Mouse (Mus musculus) retina, postnatal 7 days (tissue): Measurements from ENCODE around the gene Fpr2.
"Not testable (repeated sequence)": the region's sequence is repeated elsewhere in the genome, so short reads cannot be mapped to it uniquely, and the experiment has no call there.

Experiments
- DNase-seq: peaks from one replicate; pipeline ENCODE4 v3.0.0-alpha.2; 2012; ENCODE audit warnings: low read depth, low spot score

Fpr2 gene

DNA sequence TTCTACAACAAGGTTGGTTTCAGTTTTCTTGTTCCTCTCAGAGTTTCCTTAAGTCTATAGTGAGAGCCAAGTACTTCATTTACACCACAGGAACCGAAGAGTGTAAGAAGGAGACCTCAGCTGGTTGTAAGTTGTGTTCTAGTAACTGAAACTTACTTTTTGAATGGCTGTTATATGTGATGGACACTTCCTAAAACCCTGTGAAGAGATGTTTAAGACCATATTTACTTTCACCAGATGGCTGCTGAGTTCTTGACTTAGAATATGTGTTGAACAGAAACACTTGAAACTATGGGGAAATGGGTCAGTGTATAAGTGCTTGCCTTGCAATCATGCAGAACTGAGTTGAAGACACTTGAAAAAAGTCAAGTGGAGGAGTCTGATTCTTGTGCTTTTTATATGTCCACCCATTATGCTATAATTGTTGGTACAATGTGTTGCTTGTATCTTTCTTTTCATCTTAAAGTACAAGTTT is at the start of gene Fpr2, which contains the start of gene Fpr3:
Gene Fpr2 (plus strand): TSS at position 51 of the 475 bp plus-strand sequence.
Gene Fpr3 (plus strand): TSS at position 79 of the 475 bp plus-strand sequence.
- DNase-seq = no peak

DNA sequence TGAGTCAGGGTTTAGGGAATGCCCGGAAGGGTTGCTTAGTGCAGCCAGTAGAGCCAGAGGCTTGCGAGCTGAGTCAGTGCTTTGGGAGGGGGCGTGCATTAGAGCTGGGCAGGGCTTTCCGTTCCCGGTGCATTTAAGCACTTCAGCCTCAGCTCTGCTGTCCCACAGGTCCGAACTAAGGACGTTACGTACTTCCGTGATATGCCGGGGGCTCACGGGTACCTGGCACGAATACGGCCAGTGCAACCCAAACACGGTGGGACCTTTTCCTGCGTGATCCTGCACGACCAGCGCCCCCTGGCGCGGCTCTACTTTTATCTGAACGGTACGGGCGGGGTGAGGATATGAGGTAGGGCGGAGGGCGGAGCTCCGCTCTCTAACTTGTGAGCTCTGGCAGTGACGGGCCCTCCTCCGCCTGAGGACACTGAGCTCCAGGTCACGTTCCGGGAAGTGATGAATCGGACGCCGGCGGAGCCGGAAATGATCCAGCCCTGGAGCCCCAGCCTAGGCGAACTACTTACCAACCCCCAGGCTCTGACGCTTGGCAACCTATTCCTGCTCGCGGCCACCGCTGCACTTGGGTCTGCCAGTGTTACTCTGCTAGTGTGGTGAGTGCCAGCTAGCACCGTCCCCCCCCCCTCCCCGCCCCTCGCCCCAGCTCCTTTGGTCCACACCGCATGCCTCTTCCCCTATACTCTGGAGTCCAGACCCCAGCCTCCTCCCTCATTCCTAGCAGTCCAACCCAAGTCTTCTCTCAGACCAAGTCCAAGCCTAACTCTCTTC is 49.5 kb upstream of the Fpr2 start:
- peak; percentile 87 for DNase-seq

DNA sequence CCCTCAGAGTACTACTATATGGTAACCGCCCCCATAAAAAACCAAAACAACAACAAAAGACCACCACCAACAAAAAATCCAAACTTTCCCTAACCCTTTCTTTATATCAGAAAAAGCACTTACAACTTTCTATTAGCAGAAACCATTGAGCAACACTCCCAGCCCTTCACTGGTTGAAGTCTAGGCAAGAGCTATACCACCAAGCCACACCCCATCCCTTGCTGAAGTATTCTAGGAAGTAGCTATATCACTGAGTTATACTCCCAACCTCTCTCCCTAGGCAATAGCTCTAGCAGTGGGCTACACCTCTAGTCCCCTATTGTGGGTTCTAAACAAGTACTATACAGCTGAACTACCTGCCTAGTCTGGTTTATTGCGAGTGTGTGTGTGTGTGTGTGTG is 48.3 kb upstream of the Fpr2 start:
- no peak for DNase-seq

DNA sequence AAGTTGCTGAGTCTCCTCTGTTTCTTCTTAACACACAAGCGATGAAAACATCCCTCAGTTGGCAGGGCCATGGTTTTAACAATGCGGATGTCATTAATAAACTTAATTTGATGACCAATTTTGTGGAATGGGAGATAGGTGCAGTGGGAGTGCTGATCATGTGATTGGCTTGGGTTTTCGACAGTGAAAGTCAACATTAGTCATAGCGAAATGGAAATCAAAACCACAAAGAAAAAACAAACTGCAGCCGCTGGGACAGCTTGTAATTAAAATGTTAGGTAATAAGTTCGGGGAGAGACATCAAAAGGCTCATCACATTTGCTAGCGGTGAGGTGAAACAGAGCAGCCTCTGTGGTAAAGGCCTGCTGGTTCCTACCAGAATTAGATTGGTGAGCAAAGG is 46.8 kb upstream of the Fpr2 start:
- no peak for DNase-seq

DNA sequence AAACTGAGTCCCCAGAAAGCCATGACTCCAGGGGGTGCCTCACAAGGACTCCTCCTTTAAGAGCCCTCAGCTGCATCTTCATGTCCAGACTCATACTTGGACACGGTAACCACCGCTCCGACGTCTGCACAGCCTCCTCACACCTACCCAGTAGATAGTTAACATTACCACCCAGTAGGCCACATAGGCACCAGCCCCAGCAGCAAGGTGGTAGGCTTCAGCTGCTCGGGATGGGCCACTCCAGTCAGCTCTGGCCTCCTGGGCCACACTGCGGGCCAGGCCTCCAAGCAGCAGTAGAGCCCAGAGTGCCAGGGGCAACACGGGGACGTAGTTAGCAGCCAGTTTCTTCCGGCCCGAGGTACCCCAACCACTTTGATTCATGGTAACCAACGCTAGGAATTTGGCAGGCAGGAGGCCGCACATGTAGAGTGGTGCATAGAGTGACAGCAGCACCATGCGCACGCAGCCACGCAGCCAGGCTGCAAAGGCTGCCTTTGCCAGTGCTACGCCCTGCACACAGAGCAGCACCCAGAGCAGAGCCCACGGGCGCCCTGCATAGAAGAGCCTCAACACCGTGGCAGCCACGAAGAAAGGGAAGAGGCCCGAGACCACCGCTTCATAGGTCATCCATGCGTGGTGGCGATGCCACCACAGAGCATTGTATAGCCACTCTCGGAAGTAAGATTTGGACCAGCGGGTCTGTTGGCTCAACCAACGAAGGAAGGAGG is 43.9 kb upstream of the Fpr2 start:
- DNase-seq = no peak

DNA sequence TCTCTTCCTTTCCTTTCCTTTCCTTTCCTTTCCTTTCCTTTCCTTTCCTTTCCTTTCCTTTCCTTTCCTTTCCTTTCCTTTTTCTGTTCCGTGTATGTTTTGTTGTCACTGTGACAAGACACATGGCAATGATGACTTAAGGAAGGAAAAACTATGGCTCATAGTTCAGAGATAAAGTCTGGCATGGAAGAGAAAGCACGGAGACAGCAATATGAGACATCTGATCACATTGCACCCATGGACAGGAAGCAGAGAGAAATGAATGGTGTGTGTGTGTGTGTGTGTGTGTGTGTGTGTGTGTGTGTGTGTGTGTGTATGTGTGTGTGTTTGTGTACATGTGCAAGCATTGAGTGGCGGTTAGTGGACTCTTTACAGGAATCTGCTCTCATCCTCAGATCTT is 43.0 kb upstream of the Fpr2 start:
- not testable (repeated sequence) for DNase-seq

DNA sequence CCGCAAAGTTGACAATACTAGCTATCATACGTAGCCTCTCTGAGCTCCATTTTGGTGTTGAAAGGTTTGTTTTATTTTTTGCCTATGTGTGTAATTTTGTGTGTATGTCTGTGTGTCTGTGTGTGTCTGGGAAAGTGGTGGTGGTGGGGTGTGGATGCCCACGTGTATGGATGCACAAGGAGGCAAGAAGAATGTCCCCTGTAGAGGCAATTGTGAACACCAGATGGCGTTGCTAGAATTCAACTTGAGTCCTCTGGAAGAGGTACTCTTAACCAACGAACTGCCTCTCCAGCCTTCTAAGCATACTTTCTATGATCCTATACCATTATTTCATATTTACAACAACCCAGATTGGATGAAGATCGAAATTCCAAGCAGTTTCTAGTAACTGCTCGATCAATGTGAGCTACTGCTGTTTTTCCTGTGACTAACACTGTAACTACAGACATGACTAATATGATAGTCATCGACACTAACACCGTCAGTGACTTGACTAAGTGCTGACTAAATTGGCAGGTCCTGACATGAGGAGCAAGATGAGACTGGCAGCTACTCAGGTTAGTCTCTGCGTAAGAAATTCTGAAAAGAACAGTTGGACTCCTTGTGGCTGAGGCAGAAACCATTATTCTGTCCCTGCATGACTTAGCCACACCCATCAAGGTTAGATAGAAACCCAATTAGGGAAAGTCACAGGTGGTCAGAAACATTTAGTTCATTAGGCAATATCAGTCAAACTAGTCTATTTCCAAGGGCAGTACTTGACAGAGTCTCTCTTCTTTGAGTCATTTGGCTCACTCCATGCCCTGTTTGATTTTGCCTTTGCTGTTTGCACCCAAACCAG is 42.2 kb upstream of the Fpr2 start:
- no peak for DNase-seq

DNA sequence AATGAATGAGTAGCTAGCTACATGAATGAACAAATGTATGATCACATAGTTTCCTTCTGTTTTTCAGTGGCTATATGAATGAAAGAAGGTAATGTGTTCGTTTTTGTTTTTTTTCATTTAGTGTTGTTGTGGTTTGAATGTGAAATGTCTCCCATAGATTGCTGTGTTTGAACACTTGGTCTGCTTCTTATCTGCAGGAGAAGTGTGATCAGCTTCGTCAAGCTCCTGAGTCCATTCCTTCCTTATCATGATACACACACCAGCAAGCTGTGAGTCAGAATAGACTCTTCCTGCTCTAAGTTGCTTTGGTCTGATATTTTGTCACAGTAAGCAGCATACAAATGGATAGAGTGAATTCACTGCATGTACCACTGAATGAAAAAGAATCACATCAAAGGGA is 38.6 kb upstream of the Fpr2 start:
- no peak for DNase-seq

DNA sequence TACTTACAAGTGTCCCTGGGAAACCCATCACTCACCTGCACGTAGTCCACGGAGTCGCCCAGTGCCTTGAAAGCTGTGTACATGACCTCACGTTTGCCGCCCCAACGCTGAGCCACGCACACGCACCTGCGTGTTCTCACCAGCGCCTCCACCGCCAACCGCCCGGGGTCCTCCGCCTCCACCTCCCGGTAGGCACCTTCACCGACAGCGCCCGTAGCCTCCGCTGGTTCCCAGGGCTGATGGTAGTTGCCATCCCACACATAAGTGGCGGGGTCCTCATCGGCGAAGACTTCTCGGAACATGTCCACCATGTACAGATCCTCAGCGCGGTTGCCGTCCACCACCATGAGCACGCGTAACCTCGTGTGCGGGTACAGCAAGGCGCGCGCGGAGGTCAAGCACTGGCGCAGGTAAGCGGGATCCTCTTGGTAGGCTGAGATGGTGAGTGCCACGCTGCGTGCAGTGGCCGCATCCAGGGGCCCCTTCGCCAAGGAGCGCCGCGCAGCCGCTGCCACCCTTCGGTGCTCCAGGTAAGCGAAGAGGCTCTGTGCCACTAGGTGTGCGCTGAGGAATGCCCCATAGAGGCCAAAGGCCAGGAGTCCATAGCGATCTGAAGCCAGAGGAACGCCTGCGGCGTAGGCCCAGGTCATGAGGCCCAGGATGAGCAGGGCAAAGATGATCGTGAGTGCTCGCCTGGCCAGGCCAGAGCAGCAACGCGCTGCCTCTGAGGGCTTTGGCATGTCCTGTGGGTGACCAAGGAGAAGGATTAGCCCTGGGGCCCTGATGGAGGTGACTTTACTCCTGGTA is 37.5 kb upstream of the Fpr2 start:
- no peak for DNase-seq

DNA sequence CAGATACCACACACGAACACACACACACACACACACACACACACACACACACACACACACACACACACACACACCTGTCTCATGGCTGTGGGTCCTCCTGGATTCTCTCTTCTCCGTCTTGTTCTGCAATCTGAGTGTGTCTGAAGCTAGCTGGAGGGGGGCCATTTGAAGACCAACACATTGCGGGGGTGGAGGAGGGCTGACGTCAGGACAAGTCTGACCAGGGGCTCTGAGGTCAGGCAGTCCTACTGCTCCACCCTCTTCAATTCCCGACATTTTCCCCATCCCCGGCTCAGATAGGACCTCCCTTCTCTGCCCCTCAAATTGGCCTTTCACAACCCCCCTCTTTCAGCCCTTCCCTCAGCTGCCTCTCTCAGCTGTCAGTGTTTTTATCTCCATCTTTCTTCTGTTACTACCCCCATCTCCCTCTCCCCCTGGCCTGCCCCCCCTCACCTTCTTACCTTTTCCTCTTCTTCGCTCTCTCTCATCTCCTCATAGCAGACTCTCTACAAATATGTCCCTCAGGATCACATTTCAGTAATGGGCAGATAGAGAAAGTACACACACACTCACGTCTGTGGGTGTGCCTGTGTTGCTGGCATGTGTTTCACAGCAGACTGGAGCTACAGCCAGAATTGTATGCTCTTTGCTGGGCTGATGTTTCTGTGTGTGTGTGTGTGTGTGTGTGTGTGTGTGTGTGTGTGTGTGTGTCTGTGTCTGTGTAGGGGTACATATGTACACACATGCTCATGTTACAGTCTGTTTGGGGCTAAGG is 32.4 kb upstream of the Fpr2 start, which contains the start of gene Has1:
Gene Has1 (minus strand): TSS at position 142 of the 775 bp plus-strand sequence.
- DNase-seq = no peak

DNA sequence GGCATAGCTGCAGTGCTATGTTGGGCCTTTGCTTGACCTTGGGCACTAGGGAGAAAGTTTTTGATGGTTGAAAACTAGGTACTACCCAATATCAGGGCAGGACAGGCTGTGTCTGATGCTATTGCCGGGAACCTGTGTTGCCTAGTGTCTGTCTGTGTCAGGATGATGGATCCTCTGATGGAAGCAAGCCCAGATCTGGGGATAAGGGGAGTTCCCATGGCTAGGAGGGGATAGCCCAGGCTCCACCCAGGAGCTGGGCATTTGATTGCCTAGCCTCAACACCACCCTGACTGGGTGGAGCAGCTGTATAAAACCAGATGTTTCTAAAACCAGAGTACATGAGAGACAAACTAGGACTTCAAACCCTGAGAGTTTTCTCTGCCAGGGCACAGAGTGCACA is 31.0 kb upstream of the Fpr2 start:
- DNase-seq = no peak

DNA sequence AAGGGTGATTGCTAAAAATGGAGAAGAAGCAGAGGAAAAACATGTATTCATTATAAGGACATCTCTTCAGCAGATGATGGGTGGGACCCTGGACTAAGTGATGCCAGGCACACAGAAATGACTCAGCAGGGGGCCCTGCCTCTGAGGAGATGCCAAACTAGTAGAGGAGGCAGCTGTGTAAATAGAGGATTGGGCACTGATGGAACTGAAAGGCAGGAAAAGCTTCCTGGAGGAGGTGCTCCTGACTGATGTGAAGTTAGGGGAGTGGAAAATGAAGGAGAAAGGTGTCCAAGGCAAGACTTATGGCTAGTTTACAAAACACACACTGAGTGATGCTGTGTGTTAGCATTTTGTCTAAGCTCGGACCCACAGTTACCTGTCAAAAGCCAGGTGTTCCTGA is 30.2 kb upstream of the Fpr2 start:
- no peak for DNase-seq

DNA sequence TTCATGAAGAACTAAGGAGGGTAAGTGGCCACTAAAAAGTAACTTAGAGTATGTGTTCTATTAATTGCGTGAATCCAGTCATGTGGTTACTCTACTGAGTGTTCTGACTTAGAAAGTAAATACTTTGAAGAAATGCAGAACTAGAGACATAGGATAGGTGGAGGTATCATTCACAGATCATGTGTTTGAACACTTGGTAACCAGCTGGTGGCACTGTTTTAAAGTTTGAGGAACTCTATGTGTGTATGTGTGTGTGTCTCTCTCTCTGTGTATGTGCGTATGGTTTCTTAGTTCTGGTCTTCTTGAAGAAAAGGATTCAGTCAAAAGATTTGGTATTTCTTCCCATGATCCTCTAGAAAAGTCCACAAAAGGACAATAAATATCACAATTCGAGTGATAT is 27.5 kb upstream of the Fpr2 start:
- no peak for DNase-seq

DNA sequence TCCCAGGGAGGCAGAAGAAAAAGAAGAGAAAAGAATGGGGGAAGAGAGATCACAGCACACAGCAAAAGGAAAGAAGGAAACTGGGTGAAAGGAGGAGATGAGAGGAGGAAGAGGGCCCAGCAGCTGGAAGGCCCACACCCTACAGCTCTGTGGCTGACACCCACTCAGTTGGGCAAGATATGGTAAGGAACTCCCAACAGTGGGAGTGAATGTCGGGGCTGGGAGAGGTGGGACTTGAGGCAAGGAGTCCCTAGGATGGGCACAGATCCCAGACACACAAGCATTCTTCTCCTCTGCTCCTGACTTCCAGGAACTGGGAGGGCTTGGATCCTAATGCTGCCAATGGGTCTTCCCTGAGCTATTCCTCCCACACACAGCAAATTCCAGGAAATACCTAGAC is 25.3 kb upstream of the Fpr2 start:
- no peak for DNase-seq

DNA sequence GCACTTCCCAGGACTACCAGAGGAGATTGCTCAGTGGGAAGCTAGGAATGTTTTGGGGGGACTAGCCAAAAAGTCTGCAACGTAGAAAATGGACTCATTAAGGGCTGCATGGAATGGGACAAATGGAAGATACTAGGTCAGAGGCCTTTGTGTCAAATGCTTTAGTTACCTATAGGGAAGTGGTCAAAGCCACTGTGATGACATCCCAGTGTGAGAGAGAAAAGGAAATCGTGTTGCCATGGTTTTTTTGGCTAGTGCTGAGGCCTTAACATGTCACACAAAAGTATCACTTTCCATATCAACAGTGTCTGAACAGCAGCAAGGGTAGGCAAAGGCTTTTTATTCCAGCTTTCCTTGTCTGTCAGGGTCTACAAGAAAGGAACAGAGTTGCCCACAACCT is 22.5 kb upstream of the Fpr2 start:
- DNase-seq = no peak

DNA sequence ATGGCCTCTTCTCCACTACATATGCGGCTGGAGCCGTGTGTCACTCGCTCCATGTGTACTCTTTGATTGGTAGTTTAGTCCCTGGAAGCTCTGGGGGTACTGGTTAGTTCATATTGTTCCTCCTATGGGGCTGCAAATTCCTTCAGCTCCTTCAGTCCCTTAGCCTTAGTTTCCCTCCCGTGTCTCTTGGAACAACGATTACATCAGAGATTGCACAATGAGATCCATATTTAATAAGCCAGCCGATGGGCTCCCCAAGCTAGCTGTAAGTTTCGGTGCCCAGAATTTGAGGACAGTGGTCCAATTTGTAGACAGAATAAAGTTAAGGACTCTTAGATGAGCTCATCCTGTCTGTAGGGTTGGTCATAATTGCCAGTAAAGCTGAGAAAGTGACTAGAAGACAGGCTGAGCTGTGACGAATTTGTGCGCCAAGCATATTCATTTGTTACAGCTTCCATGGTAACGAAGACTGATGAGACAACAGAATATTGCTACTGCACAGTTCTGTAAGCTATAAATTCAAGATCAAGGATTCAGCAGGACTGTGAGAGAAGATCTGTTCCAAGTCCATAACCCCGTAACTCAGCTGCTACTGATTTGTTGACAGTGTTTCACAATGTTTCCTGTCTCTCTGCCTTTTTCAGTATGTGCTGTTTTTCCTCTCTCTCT is 20.7 kb upstream of the Fpr2 start:
- no peak for DNase-seq

DNA sequence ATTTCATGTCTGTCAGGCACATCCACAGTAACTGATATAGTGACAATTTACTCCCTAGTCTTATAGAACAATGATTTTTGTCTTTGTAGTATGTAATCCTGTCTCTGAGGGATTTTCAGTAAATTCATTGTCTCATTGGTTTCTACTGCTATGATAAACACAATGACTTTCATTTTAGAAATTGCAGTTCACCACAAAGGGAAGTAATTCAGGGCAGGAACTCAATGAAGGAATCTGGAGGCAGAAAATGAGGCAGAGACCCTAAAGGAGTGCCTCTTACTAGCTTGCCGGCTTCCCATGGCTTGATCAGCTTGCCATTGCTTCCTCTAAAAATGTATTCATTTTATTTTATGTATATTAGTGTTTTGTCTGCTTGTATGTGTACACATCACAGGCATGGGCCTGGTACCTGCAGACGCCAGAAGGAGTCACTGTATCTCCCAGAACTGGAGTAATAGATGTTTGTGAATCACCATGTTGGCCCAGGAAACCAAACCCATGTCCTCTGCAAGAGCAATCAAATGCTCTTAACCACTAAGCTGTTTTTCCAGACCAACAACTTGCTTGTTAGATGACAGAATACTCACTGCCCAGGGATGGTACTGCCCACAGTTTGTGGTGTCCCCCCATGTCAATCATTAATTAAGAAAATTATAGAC is 16.6 kb upstream of the Fpr2 start:
- DNase-seq = no peak

DNA sequence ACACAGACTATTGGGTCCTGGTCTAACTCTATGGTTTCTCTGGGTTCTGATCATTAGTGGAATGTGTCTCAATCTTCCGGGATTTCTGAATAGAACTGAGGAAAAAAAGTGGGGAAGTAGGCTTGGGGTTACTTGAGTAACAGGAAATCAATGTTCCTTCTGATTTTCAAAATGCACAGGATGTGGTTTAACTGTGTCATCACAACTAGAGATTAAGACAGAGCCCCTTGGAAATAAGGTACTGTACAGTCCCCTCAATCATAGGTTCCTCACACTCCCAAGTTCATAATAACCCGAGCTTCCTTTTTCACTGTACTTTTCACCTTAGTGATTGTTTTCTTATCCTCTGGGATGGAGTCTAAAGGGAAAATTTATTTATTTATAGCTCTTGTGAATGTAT is 15.9 kb upstream of the Fpr2 start:
- DNase-seq = no peak

DNA sequence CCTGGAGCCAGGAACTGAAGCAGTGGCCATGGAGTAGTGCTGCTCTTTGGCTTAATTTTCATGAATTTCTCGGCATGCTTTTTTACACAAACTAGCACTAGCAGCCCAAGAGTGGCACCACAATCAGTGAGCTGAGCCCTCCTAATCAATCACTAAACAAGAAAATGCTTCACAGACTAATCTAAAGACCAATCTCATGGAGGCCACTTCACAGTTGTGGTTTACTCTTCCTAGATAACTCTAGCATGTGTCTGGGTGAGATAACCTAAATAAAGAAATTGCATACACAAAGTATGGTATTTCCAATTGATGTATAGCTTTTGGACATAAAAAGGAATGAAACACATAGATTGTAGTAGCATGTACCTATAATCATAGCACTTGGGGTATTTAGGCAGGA is 8.3 kb upstream of the Fpr2 start:
- no peak for DNase-seq
